Mouse (Mus musculus) kidney, postnatal 0 days (tissue): ENCODE results near the gene Snx8. TPM values are rescaled to one million over a fixed set of nuclear protein-coding genes. Genes with fewer than 3 reads are reported as not detected.

Experiments used
- ATAC-seq: fragments of 200-750 bp; cut with Nextera tagmentation; replicated peaks from 2 replicates; pipeline ENCODE4 v1.8.0; 2017; ENCODE audit warnings: low read depth, moderate number of reproducible peaks, moderate TSS enrichment, moderate library complexity; ENCODE audit not compliant: low FRiP score
- DNase-seq: peaks from one replicate; pipeline ENCODE4 v3.0.0-alpha.2; 2016; ENCODE audit warnings: low spot score
- H3K27ac ChIP-seq: fragments of 300-500 bp; sonication (generic); 2 replicates; pipeline ENCODE4 v1.5.1; 2014; ENCODE audit warnings: mild to moderate bottlenecking
- H3K27me3 ChIP-seq: fragments of 300-500 bp; sonication (generic); 2 replicates; pipeline ENCODE4 v1.6.1; 2014; ENCODE audit warnings: low read length, mixed read lengths; ENCODE audit not compliant: insufficient read depth
- H3K36me3 ChIP-seq: fragments of 300-500 bp; sonication (generic); 2 replicates; pipeline ENCODE4 v1.6.1; 2014; ENCODE audit warnings: low read length, mixed read lengths; ENCODE audit not compliant: insufficient read depth
- H3K4me1 ChIP-seq: fragments of 300-500 bp; sonication (generic); replicated peaks from 2 replicates; pipeline ENCODE4 v1.6.1; 2014; ENCODE audit warnings: antibody characterized with exemption, low read length, mixed read lengths; ENCODE audit not compliant: insufficient read depth
- H3K4me2 ChIP-seq: fragments of 300-500 bp; sonication (generic); 2 replicates; pipeline ENCODE4 v1.6.1; 2014; ENCODE audit warnings: mild to moderate bottlenecking, low read length, moderate library complexity, mixed read lengths
- H3K4me3 ChIP-seq: fragments of 300-500 bp; sonication (generic); replicated peaks from 2 replicates; pipeline ENCODE4 v1.5.1; 2014; ENCODE audit warnings: low read depth, low read length
- H3K9ac ChIP-seq: fragments of 300-500 bp; sonication (generic); 2 replicates; pipeline ENCODE4 v1.6.1; 2014; ENCODE audit warnings: low read depth, low read length
- H3K9me3 ChIP-seq: fragments of 300-500 bp; sonication (generic); replicated peaks from 2 replicates; pipeline ENCODE4 v1.6.1; 2016; ENCODE audit warnings: low read length, inconsistent platforms, mixed read lengths
- CTCF ChIP-seq: IDR thresholded peaks from 2 replicates; pipeline ENCODE4 v1.5.1; 2016; ENCODE audit warnings: antibody characterized with exemption, low read depth, mild to moderate bottlenecking, moderate library complexity
- WGBS: fragments of 180-500 bp; shearing (Covaris S2); extraction: QIAGEN DNeasy Blood & Tissue Kit; methylation state at CpG from one replicate; pipeline ENCODE4 v1.1.7; 2014; 5-methylcytosine and 5-hydroxymethylcytosine counted together
- polyA plus RNA-seq: library from polyadenylated mRNA; unstranded; fragments of >200 nt; fragmentation: Nextera tagmentation; extraction: Ambion mirVana; gene quantifications from 2 replicates; pipeline ENCODE4 v1.2.1, GENCODE M21; 2015

The Snx8 gene
- polyA plus RNA-seq, 1 experiment from 2014 or later = 28.8 TPM

DNA sequence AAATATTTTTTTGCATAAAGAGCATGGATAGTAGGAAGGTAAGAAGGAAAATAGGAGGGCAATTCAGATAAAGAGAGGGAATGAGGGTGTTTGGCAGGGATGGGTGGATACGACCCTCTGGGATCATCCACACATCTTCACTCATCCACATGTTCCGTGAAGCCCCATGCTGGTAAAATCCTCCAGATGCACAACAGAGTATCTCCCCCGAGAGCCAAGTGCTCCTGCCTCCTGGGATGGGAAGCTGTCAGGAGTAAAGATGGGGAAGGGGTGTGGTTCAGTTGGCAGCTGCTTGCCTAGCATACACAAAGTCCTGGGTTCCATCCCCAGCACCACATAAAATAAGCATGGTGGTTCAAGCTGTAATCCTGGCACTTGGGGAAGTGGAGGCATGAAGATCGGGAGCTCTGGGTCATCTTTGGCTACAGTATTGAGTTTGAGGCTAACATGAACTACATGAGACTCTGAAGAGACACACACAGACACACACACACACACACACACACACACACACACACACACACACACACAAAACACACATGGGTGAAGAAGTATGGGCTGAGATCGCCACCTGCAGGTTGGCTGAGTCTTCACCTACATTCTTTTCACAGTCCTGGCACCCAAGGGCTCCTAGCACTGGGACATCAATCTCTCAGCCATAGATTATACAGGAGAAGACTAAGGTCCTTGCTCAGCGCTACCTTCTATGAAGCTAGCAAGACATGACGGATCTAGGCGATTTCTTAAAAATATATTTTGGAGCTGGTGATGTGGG is 7.3 kb upstream of the Snx8 start:
- peak; percentile 77 for TF ChIP-seq CTCF
- no peak overlapping the region for H3K27ac ChIP-seq
- no peaks in the 10 kb centered on the region for H3K27me3 ChIP-seq
- H3K4me2 ChIP-seq = no peak overlapping the region
- H3K4me3 ChIP-seq = no peak overlapping the region
- no peaks in the 10 kb centered on the region for H3K36me3 ChIP-seq
- H3K4me1 ChIP-seq = no peaks in the 10 kb centered on the region
- WGBS = 62% methylated on average over 8 of the region's 8 CpGs
- peak; percentile 43 for DNase-seq
- no peaks in the 10 kb centered on the region for H3K9me3 ChIP-seq
- H3K9ac ChIP-seq = no peak overlapping the region
- ATAC-seq = no peak

- Histone ChIP-seq H3K9ac (no peak overlapping the region), H3K27ac (no peak overlapping the region), H3K4me2 (no peak overlapping the region), H3K4me3 (no peak overlapping the region), H3K4me1 (peaks cover 4% of the 10 kb centered on the region; the same call in 1 of the 2 replicates), H3K36me3 (no peaks in the 10 kb centered on the region), H3K9me3 (no peaks in the 10 kb centered on the region), H3K27me3 (no peaks in the 10 kb centered on the region)
- WGBS = 88% methylated on average over 3 of the region's 3 CpGs
- TF ChIP-seq CTCF = no peak
- ATAC-seq = no peak
- DNase-seq = peak; percentile 42
Measured at GRCm38 (mm10) chr5:140392701-140393100, 3.6 kb upstream of the Snx8 start.

DNA sequence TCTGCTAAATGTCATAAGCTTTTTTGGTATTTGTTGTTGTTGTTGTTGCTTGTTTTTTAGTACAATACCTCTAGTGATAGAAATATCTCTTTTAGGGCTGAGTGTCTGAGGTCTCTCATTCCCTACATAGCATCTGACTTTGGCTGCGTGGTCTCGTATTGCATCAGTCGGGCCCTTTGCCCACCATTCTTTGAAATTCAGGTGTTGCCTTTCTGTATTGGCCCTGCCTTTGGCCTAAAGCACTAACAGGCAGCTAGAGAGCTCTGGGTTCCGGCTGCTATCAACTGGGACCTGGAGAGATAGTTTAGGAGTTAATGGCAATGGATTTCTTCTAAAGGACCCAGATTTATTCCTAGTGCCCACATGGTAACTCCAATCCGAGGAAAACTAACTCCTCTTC is 2.9 kb upstream of the Snx8 start:
- H3K27ac ChIP-seq = no peak overlapping the region
- DNase-seq (no peak), ATAC-seq (no peak)
- peaks cover 11% of the 10 kb centered on the region for H3K4me1 ChIP-seq
- no peak overlapping the region for H3K9ac ChIP-seq
- TF ChIP-seq CTCF = no peak
- no peaks in the 10 kb centered on the region for H3K9me3 ChIP-seq
- H3K36me3 ChIP-seq = no peaks in the 10 kb centered on the region
- H3K27me3 ChIP-seq = no peaks in the 10 kb centered on the region
- no peak overlapping the region for H3K4me3 ChIP-seq
- WGBS = 88% methylated on average over 5 of the region's 5 CpGs
- no peak overlapping the region for H3K4me2 ChIP-seq

DNA sequence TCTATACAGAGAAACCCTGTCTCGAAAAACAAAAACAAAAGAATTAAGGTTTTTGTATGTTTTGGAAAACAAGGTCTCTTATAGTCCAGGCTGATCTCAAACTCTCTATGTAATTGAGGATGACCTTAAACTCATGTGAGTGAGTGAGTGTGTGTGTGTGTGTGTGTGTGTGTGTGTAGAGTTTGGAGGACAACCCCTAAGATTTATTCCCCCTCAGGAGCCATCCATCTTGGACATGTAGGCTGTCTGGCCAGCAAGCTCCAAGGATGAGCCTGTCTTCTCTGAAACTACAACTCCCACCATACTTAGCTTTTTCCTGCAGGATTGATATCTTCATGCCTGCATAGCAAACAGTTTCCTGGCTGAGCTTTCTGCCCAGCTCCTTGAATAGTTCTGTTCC is 2.4 kb upstream of the Snx8 start:
- no peak for TF ChIP-seq CTCF
- H3K27ac ChIP-seq = no peak overlapping the region
- peaks cover 16% of the 10 kb centered on the region for H3K4me1 ChIP-seq
- WGBS = 69% methylated on average over 1 of the region's 1 CpGs
- no peaks in the 10 kb centered on the region for H3K9me3 ChIP-seq
- no peak for ATAC-seq
- no peak overlapping the region for H3K9ac ChIP-seq
- no peaks in the 10 kb centered on the region for H3K27me3 ChIP-seq
- no peak overlapping the region for H3K4me2 ChIP-seq
- no peak for DNase-seq
- no peaks in the 10 kb centered on the region for H3K36me3 ChIP-seq
- H3K4me3 ChIP-seq = no peak overlapping the region

GRCm38 (mm10) chr5:140389647-140390046 is 585 bp upstream of the Snx8 start:
- no peak for TF ChIP-seq CTCF
- peaks cover 18% of the 10 kb centered on the region for H3K4me1 ChIP-seq
- ATAC-seq (no peak), DNase-seq (no peak)
- no peak overlapping the region for H3K9ac ChIP-seq
- 64% methylated on average over 3 of the region's 3 CpGs for WGBS
- H3K36me3 ChIP-seq = no peaks in the 10 kb centered on the region
- H3K27ac ChIP-seq = no peak overlapping the region
- peak overlapping the region; percentile 62 for H3K4me3 ChIP-seq
- H3K4me2 ChIP-seq = peak overlapping the region; percentile 96
- H3K27me3 ChIP-seq = no peaks in the 10 kb centered on the region
- H3K9me3 ChIP-seq = no peaks in the 10 kb centered on the region

DNA sequence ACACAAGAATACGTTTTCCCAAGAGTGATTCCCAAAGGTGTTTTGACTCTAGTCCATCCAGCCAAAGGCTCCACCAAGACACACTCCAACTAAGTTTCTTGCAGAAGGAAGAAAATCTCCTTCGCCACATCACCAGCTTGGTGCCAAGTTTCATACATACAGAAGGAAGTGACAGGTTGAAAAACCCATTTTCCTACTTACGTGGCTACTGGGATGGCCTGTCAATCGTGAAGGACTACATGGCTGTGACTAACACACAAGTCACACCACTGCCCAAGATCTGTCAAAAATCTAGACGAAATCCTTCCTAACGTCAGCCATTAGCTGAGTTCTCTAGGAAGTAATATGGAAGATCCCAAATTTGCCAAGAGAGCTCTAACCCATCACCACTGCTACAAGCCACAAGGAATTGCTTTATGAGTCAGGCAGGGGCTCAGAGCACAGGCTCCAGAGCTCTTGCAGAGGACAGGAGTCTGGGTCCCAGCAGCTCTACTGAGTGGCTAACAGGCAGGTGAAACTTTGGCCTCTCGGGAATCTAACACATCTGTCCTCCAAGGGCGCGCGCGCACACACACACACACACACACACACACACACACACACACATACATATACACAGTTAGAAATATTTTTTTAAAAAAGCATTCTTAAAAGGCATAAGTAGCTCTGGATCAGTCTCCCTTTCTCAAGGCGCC is 1.1 kb downstream of the Snx8 start:
- 70% methylated on average over 12 of the region's 12 CpGs for WGBS
- H3K4me3 ChIP-seq = peak overlapping the region; percentile 62
- H3K27me3 ChIP-seq = no peaks in the 10 kb centered on the region
- H3K9me3 ChIP-seq = no peaks in the 10 kb centered on the region
- no peak for TF ChIP-seq CTCF
- H3K27ac ChIP-seq = 0 out of 2 replicates have a peak overlapping the region, but pooled peaks have one; percentile 79
- DNase-seq (no peak), ATAC-seq (no peak)
- H3K9ac ChIP-seq = peak overlapping the region; percentile 68; the same call in 1 of the 2 replicates
- H3K36me3 ChIP-seq = no peaks in the 10 kb centered on the region
- peaks cover 33% of the 10 kb centered on the region for H3K4me1 ChIP-seq
- peak overlapping the region; percentile 96 for H3K4me2 ChIP-seq
